Mouse (Mus musculus): ENCODE results near the gene Alas2. TPM values are rescaled to one million over a fixed set of nuclear protein-coding genes. Genes with fewer than 3 reads are reported as not detected.

Alas2 gene
- polyA plus RNA-seq, 1 experiment from 2014 or later: 98.4 TPM

DNA sequence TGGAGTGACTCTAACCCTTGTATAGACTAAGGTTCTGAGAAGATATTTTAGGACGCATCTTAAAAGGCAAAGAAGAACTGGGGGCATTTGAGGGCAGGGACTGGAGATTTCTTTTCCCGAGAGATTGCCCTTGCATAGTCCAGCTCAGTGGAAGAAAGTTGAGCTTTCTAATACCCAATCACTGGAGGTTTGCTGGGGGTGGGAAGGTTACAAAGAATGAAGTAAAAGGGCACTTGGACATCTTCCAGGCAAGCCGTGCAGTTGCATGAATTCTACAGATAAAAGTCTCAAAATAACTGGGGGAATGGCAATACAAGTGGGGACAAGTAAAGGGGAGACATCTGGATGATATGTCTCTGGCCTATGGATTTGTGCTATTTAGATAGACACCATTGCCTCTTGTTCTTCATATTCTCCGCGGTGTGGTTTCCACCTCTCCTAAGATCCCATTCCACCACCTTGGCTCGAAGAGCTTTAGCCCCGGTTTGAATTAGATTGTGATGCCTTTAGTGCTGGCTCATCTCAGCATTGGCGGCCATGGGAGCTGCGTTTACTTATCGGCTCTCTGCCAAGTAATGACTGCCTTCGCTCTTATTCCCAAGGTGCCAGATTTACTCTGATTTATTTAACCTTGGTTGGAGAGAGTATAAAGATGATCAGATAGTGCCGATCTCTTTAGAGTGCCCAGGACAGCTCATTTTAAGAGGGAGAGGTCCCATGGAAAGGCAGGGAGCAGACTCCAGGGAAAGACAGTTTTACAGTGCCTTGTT, 46.3 kb downstream of the Alas2 start:
- 83% methylated on average over 12 of the region's 12 CpGs for WGBS

DNA sequence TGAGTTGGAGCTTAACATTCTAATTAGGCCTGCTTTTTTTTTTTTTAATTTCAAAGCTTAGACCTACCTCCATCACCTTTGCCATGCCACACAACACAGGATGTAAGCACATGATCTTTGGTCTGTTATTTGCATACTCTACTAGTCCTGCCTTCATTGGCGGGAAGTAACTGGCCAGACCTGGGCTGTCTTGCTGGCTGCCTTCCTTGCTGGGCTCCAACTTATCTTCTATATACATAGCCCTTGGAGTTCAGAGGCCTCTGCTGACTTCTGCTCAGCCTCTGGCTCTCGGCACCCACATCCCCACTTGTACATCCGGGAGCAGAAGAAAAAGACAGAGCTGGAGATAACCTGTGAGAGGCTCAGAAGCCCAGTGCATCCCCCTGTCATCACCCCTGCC, 47.0 kb downstream of the Alas2 start:
- WGBS: 89% methylated on average over 3 of the region's 3 CpGs

More for the DNA sequence above, 46.3 kb downstream of the Alas2 start:
- DNase-seq (ENCODE audit: low spot score): no peak
- Histone ChIP-seq H3K9ac (ENCODE audit: low read depth, low read length) (no peak overlapping the region), H3K27me3 (replicated peaks; ENCODE audit: control insufficient read depth, insufficient read depth, low read length) (no peaks in the 10 kb centered on the region; the same call in 1 of the 2 replicates), H3K4me1 (ENCODE audit: control insufficient read depth, insufficient read depth, low read length) (no peaks in the 10 kb centered on the region), H3K27ac (replicated peaks; ENCODE audit: low read depth, low read length) (no peak overlapping the region), H3K9me3 (ENCODE audit: control insufficient read depth, low read length) (no peaks in the 10 kb centered on the region), H3K4me3 (ENCODE audit: low read depth, low read length) (no peak overlapping the region), H3K36me3 (ENCODE audit: control insufficient read depth, insufficient read depth, low read length) (no peaks in the 10 kb centered on the region), H3K4me2 (ENCODE audit: low read depth, low read length) (no peak overlapping the region)
- no peak for ATAC-seq (ENCODE audit: low read depth)

DNA sequence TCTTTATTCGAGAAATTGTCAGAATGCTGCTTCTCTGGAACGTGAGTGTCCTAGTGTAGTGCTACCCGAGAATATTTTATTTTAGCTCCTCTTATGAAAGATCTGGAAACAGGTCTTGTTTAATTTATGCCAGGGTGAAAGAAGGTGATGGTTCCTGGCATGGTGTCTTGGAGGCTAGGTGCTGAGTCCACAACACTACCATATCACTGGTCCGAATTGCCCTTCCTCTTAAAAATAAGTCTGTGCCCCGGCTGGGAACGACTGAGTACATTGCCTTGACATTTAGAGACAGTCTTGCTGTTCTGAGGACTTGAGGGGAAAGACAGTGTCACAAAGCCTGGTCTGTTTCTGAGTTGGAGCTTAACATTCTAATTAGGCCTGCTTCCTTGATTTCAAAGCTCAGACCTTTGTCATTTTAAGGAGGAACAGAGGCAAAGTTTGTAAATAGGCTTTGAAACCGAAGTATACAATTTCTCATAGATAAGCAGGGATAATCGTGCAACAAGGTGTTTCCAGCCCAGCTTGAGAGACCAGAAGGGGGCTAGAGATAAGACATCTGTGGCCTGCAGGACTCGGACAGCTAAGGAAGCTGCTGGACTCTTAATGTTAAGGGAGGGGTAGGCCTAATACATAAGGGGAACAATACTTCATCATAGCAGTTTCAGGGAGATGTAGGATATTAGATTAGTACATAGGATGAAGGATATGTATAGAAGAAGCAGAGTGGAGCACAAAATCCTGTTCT, 48.0 kb downstream of the Alas2 start:
- H3K9ac ChIP-seq (ENCODE audit: low read depth, low read length): no peak overlapping the region
- H3K36me3 ChIP-seq (ENCODE audit: control insufficient read depth, insufficient read depth, low read length): no peaks in the 10 kb centered on the region
- no peak for DNase-seq (ENCODE audit: low spot score)
- H3K27ac ChIP-seq (replicated peaks; ENCODE audit: low read depth, low read length): no peak overlapping the region
- no peaks in the 10 kb centered on the region; the same call in 1 of the 2 replicates for H3K27me3 ChIP-seq (replicated peaks; ENCODE audit: control insufficient read depth, insufficient read depth, low read length)
- H3K4me3 ChIP-seq (ENCODE audit: low read depth, low read length): no peak overlapping the region
- H3K4me2 ChIP-seq (ENCODE audit: low read depth, low read length): no peak overlapping the region
- no peaks in the 10 kb centered on the region for H3K9me3 ChIP-seq (ENCODE audit: control insufficient read depth, low read length)
- no peak for ATAC-seq (ENCODE audit: low read depth)
- WGBS: 73% methylated on average over 9 of the region's 9 CpGs
- H3K4me1 ChIP-seq (ENCODE audit: control insufficient read depth, insufficient read depth, low read length): no peaks in the 10 kb centered on the region

More for the DNA sequence above, 47.0 kb downstream of the Alas2 start:
- DNase-seq (ENCODE audit: low spot score): no peak
- Histone ChIP-seq H3K9ac (ENCODE audit: low read depth, low read length) (no peak overlapping the region), H3K9me3 (ENCODE audit: control insufficient read depth, low read length) (no peaks in the 10 kb centered on the region), H3K4me1 (ENCODE audit: control insufficient read depth, insufficient read depth, low read length) (no peaks in the 10 kb centered on the region), H3K4me2 (ENCODE audit: low read depth, low read length) (no peak overlapping the region), H3K27me3 (replicated peaks; ENCODE audit: control insufficient read depth, insufficient read depth, low read length) (no peaks in the 10 kb centered on the region; the same call in 1 of the 2 replicates), H3K36me3 (ENCODE audit: control insufficient read depth, insufficient read depth, low read length) (no peaks in the 10 kb centered on the region), H3K27ac (replicated peaks; ENCODE audit: low read depth, low read length) (no peak overlapping the region), H3K4me3 (ENCODE audit: low read depth, low read length) (no peak overlapping the region)
- no peak for ATAC-seq (ENCODE audit: low read depth)

DNA sequence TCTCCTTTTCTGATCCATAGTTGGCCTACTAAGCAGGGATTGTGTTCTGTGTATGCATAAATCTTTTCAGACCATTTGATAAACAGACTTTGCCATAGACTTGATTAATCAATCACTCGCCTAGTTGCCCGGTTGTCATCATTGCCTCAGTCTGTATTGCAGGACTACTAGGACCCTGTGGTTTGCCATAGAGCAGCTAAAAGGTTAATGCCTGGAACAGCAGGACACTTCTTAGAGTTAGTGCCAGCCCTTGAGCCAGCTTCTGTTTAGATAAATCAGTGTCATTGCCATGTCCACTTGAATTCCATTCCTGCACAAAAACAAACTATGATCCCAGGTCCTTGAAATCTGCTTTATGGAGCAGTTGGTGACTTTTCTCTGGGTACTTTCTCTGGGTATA, 51.7 kb downstream of the Alas2 start:
- H3K4me3 ChIP-seq (ENCODE audit: low read depth, low read length): no peak overlapping the region
- no peaks in the 10 kb centered on the region for H3K36me3 ChIP-seq (ENCODE audit: control insufficient read depth, insufficient read depth, low read length)
- no peak overlapping the region for H3K9ac ChIP-seq (ENCODE audit: low read depth, low read length)
- no peaks in the 10 kb centered on the region for H3K4me1 ChIP-seq (ENCODE audit: control insufficient read depth, insufficient read depth, low read length)
- H3K4me2 ChIP-seq (ENCODE audit: low read depth, low read length): no peak overlapping the region
- 82% methylated on average over 2 of the region's 2 CpGs for WGBS
- no peak for DNase-seq (ENCODE audit: low spot score)
- no peak overlapping the region for H3K27ac ChIP-seq (replicated peaks; ENCODE audit: low read depth, low read length)
- ATAC-seq (ENCODE audit: low read depth): no peak
- no peaks in the 10 kb centered on the region for H3K9me3 ChIP-seq (ENCODE audit: control insufficient read depth, low read length)
- H3K27me3 ChIP-seq (replicated peaks; ENCODE audit: control insufficient read depth, insufficient read depth, low read length): no peaks in the 10 kb centered on the region

Small RNAs within 50 kb of the gene (microRNA-seq; reads per million reads assigned to microRNA genes)
- gene Mir3620 (ENCODE audit: borderline number of aligned reads): not detected

Other genes with a start within 250 kb of the Alas2 start
- 29.6 and 35.8 TPM in 2 replicates for gene Tmem29, start 88.2 kb upstream of the Alas2 start, polyA plus RNA-seq (2014; fragmentation: Nextera tagmentation; extraction: Ambion mirVana)
- 5.0 and 5.4 TPM in 2 replicates for gene Pfkfb1, start 40.9 kb downstream of the Alas2 start, polyA plus RNA-seq (2014; fragmentation: Nextera tagmentation; extraction: Ambion mirVana)
- 16.9 and 18.6 TPM in 2 replicates for gene Apex2, start 42.5 kb downstream of the Alas2 start, polyA plus RNA-seq (2014; fragmentation: Nextera tagmentation; extraction: Ambion mirVana)
- gene Tro, start 110.2 kb downstream of the Alas2 start, polyA plus RNA-seq (2014; fragmentation: Nextera tagmentation; extraction: Ambion mirVana): 38.1 and 40.8 TPM in 2 replicates

Data from embryonic facial prominence, embryonic 14.5 days (tissue).